Mouse (Mus musculus): ENCODE results near the gene Cyb5r2. TPM values are rescaled to one million over a fixed set of nuclear protein-coding genes. Genes with fewer than 3 reads are reported as not detected.

Cyb5r2 gene
- polyA plus RNA-seq, 1 experiment = 0.63 TPM

GRCm38 (mm10) chr7:107705941-107706340 lies 51.9 kb downstream of the Cyb5r2 start:
- Histone ChIP-seq H3K9me3 (replicated peaks; ENCODE audit: control insufficient read depth, insufficient read depth, low read length, poor library complexity, severe bottlenecking) (no peaks in the 10 kb centered on the region), H3K4me3 (ENCODE audit: low read depth, low read length) (no peak overlapping the region), H3K36me3 (ENCODE audit: control insufficient read depth, insufficient read depth, low read length, poor library complexity, severe bottlenecking) (no peaks in the 10 kb centered on the region), H3K9ac (ENCODE audit: low read depth, poor library complexity, severe bottlenecking) (no peak overlapping the region), H3K4me1 (ENCODE audit: control insufficient read depth, insufficient read depth, low read length) (peaks cover 2% of the 10 kb centered on the region), H3K27ac (ENCODE audit: insufficient read depth, low read length) (no peak overlapping the region), H3K27me3 (ENCODE audit: control insufficient read depth, insufficient read depth, low read length, poor library complexity, severe bottlenecking) (no peaks in the 10 kb centered on the region)
- no peak for TF ChIP-seq CTCF (IDR thresholded peaks at IDR 0.05; ENCODE audit: low read depth, low read length)
- TF ChIP-seq EP300 (IDR thresholded peaks at IDR 0.05; ENCODE audit: insufficient read depth, low read depth, low read length) = 0 out of 2 replicates have a peak, but pooled peaks have one; percentile 36
- no peak for TF ChIP-seq POLR2A (IDR thresholded peaks at IDR 0.05; ENCODE audit: insufficient read depth, low read length)

DNA sequence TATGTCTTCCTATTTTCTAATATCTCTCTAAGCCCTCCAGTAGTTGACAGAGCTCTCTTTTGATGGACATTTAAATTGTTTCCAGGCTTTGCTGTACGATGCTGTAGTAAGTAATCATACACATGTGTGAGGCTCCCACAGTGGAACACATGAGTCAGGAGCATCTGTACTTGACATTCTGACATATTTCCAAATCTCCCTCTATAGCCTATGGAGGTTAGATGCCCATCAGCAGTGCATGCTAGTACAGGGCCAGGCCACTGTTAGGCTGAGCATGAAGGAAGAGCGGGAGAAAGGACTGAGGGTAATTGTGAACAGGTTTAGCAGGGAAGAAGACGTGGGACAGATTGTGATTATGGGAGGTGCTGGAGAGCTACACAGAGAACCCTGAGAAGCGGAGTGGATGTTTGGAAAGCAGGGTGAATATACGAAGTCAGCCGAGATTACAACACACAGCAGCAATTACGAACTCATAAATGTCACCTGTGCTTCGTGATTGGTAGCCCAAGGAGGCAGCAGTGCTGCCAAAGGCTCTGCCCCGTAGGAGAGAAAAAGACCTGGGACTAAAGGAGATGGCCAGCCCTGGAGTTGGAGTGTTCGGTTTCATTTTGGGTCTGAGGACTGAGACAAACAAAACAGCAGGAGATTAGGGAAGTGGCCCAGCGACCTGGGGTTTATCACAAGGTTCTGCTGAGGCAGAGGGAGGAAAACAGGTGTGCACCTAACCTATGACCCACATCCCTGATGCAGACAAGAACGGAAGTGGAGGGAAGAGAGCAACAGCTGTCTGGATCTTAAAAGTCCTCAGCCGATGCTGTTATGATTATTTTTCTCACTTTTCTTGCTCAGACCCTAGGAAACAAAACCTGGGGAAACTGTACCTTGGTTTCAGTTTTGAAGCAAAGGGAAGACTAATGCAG lies 55.1 kb downstream of the Cyb5r2 start:
- Histone ChIP-seq H3K36me3 (ENCODE audit: control insufficient read depth, insufficient read depth, low read length, poor library complexity, severe bottlenecking) (no peaks in the 10 kb centered on the region), H3K27ac (ENCODE audit: insufficient read depth, low read length) (no peak overlapping the region), H3K9me3 (replicated peaks; ENCODE audit: control insufficient read depth, insufficient read depth, low read length, poor library complexity, severe bottlenecking) (no peaks in the 10 kb centered on the region), H3K9ac (ENCODE audit: low read depth, poor library complexity, severe bottlenecking) (no peak overlapping the region), H3K4me3 (ENCODE audit: low read depth, low read length) (no peak overlapping the region), H3K27me3 (ENCODE audit: control insufficient read depth, insufficient read depth, low read length, poor library complexity, severe bottlenecking) (no peaks in the 10 kb centered on the region), H3K4me1 (ENCODE audit: control insufficient read depth, insufficient read depth, low read length) (peaks cover 2% of the 10 kb centered on the region)
- no peak for TF ChIP-seq POLR2A (IDR thresholded peaks at IDR 0.05; ENCODE audit: insufficient read depth, low read length)
- TF ChIP-seq CTCF (IDR thresholded peaks at IDR 0.05; ENCODE audit: low read depth, low read length) = no peak
- no peak for TF ChIP-seq EP300 (IDR thresholded peaks at IDR 0.05; ENCODE audit: insufficient read depth, low read depth, low read length)

DNA sequence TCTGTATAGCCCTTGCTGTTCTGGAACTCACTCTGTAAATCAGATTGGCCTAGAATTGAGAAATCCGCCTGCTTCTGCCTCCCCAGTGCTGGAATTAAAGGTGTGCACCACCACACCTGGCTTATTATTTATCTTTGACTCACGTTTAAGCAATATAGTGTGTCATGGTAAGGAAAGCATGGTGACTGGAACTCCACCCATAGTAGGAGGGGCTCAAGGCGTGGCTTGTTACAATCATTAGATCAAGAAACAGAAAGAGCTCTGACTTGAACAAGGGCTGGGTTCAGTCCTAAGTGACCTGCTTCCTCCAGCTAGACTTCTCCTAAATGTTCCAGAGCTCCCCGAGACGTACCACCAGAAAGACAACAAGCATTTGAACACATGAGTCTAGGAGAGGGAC lies 57.2 kb downstream of the Cyb5r2 start:
- H3K27me3 ChIP-seq (ENCODE audit: control insufficient read depth, insufficient read depth, low read length, poor library complexity, severe bottlenecking) = no peaks in the 10 kb centered on the region
- no peak overlapping the region for H3K27ac ChIP-seq (ENCODE audit: insufficient read depth, low read length)
- H3K4me1 ChIP-seq (ENCODE audit: control insufficient read depth, insufficient read depth, low read length) = peaks cover 2% of the 10 kb centered on the region
- TF ChIP-seq POLR2A (IDR thresholded peaks at IDR 0.05; ENCODE audit: insufficient read depth, low read length) = no peak
- H3K36me3 ChIP-seq (ENCODE audit: control insufficient read depth, insufficient read depth, low read length, poor library complexity, severe bottlenecking) = no peaks in the 10 kb centered on the region
- H3K9ac ChIP-seq (ENCODE audit: low read depth, poor library complexity, severe bottlenecking) = no peak overlapping the region
- H3K4me3 ChIP-seq (ENCODE audit: low read depth, low read length) = no peak overlapping the region
- H3K9me3 ChIP-seq (replicated peaks; ENCODE audit: control insufficient read depth, insufficient read depth, low read length, poor library complexity, severe bottlenecking) = no peaks in the 10 kb centered on the region

DNA sequence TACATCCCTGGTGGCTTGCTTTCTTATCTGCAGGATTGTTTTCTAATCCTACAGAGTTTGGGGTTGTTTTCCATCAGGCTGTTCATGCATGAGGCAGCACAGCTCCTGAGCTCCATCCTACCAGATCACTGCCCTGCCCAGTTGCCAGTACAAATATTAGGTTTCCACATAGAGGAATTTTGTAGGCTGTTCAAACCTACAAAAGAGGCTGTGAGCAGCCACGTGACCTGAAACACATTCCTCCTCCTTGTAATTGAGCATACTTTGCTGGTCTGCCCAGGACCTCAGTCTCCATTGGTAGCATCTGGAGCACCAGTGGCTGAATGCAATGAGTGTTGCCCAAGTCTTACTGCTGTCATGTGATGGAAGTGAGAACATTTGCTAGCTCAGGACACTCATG lies 57.9 kb downstream of the Cyb5r2 start:
- Histone ChIP-seq H3K27me3 (ENCODE audit: control insufficient read depth, insufficient read depth, low read length, poor library complexity, severe bottlenecking) (no peaks in the 10 kb centered on the region), H3K9ac (ENCODE audit: low read depth, poor library complexity, severe bottlenecking) (no peak overlapping the region), H3K36me3 (ENCODE audit: control insufficient read depth, insufficient read depth, low read length, poor library complexity, severe bottlenecking) (no peaks in the 10 kb centered on the region), H3K9me3 (replicated peaks; ENCODE audit: control insufficient read depth, insufficient read depth, low read length, poor library complexity, severe bottlenecking) (no peaks in the 10 kb centered on the region), H3K27ac (ENCODE audit: insufficient read depth, low read length) (no peak overlapping the region), H3K4me3 (ENCODE audit: low read depth, low read length) (no peak overlapping the region), H3K4me1 (ENCODE audit: control insufficient read depth, insufficient read depth, low read length) (peaks cover 2% of the 10 kb centered on the region)
- no peak for TF ChIP-seq POLR2A (IDR thresholded peaks at IDR 0.05; ENCODE audit: insufficient read depth, low read length)
- TF ChIP-seq CTCF (IDR thresholded peaks at IDR 0.05; ENCODE audit: low read depth, low read length) = no peak
- no peak for TF ChIP-seq EP300 (IDR thresholded peaks at IDR 0.05; ENCODE audit: insufficient read depth, low read depth, low read length)

Other genes with a start within 250 kb of the Cyb5r2 start
- 1.5 and 3.0 TPM in 2 replicates for gene Olfml1, start 190.6 kb downstream of the Cyb5r2 start, polyA plus RNA-seq (2011; ENCODE audit: insufficient read depth, insufficient read length, low read depth, missing spikeins)
- 11.7 and 12.4 TPM in 2 replicates for gene Ppfibp2, start 162.8 kb downstream of the Cyb5r2 start, polyA plus RNA-seq (2011; ENCODE audit: insufficient read depth, insufficient read length, low read depth, missing spikeins)
- gene 5330417H12Rik, start 132.9 kb downstream of the Cyb5r2 start, polyA plus RNA-seq (2011; ENCODE audit: insufficient read depth, insufficient read length, low read depth, missing spikeins) = not detected in 2 replicates
- not detected in 2 replicates for gene Ovch2, start 43.2 kb upstream of the Cyb5r2 start, polyA plus RNA-seq (2011; ENCODE audit: insufficient read depth, insufficient read length, low read depth, missing spikeins)
- gene Olfr467, start 54.2 kb upstream of the Cyb5r2 start, polyA plus RNA-seq (2011; ENCODE audit: insufficient read depth, insufficient read length, low read depth, missing spikeins) = not detected in 2 replicates
- not detected in 2 replicates for gene Olfr469, start 67.5 kb upstream of the Cyb5r2 start, polyA plus RNA-seq (2011; ENCODE audit: insufficient read depth, insufficient read length, low read depth, missing spikeins)
- gene Olfr470, start 89.5 kb upstream of the Cyb5r2 start, polyA plus RNA-seq (2011; ENCODE audit: insufficient read depth, insufficient read length, low read depth, missing spikeins) = not detected in 2 replicates
- not detected in 2 replicates for gene Olfr472, start 139.9 kb upstream of the Cyb5r2 start, polyA plus RNA-seq (2011; ENCODE audit: insufficient read depth, insufficient read length, low read depth, missing spikeins)
- gene Olfr473, start 172.4 kb upstream of the Cyb5r2 start, polyA plus RNA-seq (2011; ENCODE audit: insufficient read depth, insufficient read length, low read depth, missing spikeins) = not detected in 2 replicates
- gene Olfr474, start 196.6 kb upstream of the Cyb5r2 start, polyA plus RNA-seq (2011; ENCODE audit: insufficient read depth, insufficient read length, low read depth, missing spikeins) = not detected in 2 replicates
- not detected in 2 replicates for gene Olfr476, start 206.8 kb upstream of the Cyb5r2 start, polyA plus RNA-seq (2011; ENCODE audit: insufficient read depth, insufficient read length, low read depth, missing spikeins)
- not detected in 2 replicates for gene Olfr477, start 228.7 kb upstream of the Cyb5r2 start, polyA plus RNA-seq (2011; ENCODE audit: insufficient read depth, insufficient read length, low read depth, missing spikeins)